Mouse (Mus musculus) CH12.LX (cell line): ENCODE data around the gene Thsd7b. TPM values are rescaled to one million over a fixed set of nuclear protein-coding genes. Genes with fewer than 3 reads are reported as not detected.

ENCODE experiments used
- DNase-seq: peaks from one replicate; pipeline ENCODE4 v3.0.0-alpha.2; 2013; ENCODE audit errors: extremely low read depth
- H3K27ac ChIP-seq: 2 replicates; pipeline ENCODE4 v1.5.1; 2012; ENCODE audit warnings: low read depth, mild to moderate bottlenecking, control low read depth, moderate library complexity; ENCODE audit not compliant: insufficient read depth
- H3K27me3 ChIP-seq: replicated peaks from 2 replicates; pipeline ENCODE3; 2012; ENCODE audit warnings: inconsistent platforms
- H3K36me3 ChIP-seq, 2 experiments: replicated peaks in 1 of 2; 2 replicates each; pipeline versions ENCODE3 to v1.6.1; 2012; ENCODE audit warnings: inconsistent platforms in 1 of 2, low read length in 1 of 2, mild to moderate bottlenecking in 1 of 2, mixed read lengths in 1 of 2, moderate library complexity in 1 of 2; ENCODE audit not compliant: control insufficient read depth in 1 of 2, insufficient read depth in 1 of 2
- H3K4me1 ChIP-seq, 2 experiments: 2 replicates each; pipeline ENCODE4 v1.6.1; 2012; ENCODE audit warnings: inconsistent platforms in 1 of 2, moderate library complexity in 1 of 2; ENCODE audit not compliant: insufficient read depth in 2 of 2, control insufficient read depth in 1 of 2
- H3K4me2 ChIP-seq: 2 replicates; pipeline ENCODE4 v1.6.1; 2012; ENCODE audit warnings: low read depth, mild to moderate bottlenecking, control low read depth; ENCODE audit not compliant: poor library complexity, insufficient read depth, severe bottlenecking
- H3K4me3 ChIP-seq, 3 experiments: fragments of 150-350 bp in 1 of 3; sonication (generic) in 1 of 3; replicated peaks in 1 of 3; 2 replicates each; pipeline versions ENCODE3 to v1.5.1; 2011 to 2012; ENCODE audit warnings: low read depth in 2 of 3, low read length in 2 of 3, mild to moderate bottlenecking in 2 of 3, moderate library complexity in 2 of 3, control low read depth in 1 of 3, improper control_type of control experiment in 1 of 3, inconsistent platforms in 1 of 3, mixed read lengths in 1 of 3; ENCODE audit not compliant: poor library complexity in 1 of 3
- H3K79me2 ChIP-seq: replicated peaks from 2 replicates; pipeline ENCODE4 v1.6.1; 2012; ENCODE audit warnings: mild to moderate bottlenecking, moderate library complexity; ENCODE audit not compliant: control insufficient read depth, poor library complexity, insufficient read depth, severe bottlenecking; ENCODE audit errors: extremely low read depth
- H3K9ac ChIP-seq: 2 replicates; pipeline ENCODE4 v1.6.1; 2012; ENCODE audit warnings: low read depth, mild to moderate bottlenecking, control low read depth, moderate library complexity; ENCODE audit not compliant: insufficient read depth
- H3K9me3 ChIP-seq: replicated peaks from 2 replicates; pipeline ENCODE3; 2012; ENCODE audit warnings: low read length, inconsistent platforms, mixed read lengths
- BHLHE40 ChIP-seq: IDR thresholded peaks from 2 replicates; pipeline ENCODE4 v1.6.1; 2011; ENCODE audit warnings: mild to moderate bottlenecking, low read depth, low read length, improper control_type of control experiment
- CHD2 ChIP-seq: IDR thresholded peaks from 2 replicates; pipeline ENCODE4 v1.6.1; 2011; ENCODE audit warnings: low read length, improper control_type of control experiment
- E2F4 ChIP-seq: IDR thresholded peaks from 2 replicates; pipeline ENCODE4 v1.6.1; 2011; ENCODE audit warnings: low read depth, low read length, improper control_type of control experiment; ENCODE audit not compliant: insufficient replicate concordance
- ELF1 ChIP-seq: IDR thresholded peaks from 2 replicates; pipeline ENCODE4 v1.6.1; 2014; ENCODE audit warnings: low read depth, mild to moderate bottlenecking, inconsistent platforms, low read length, improper control_type of control experiment
- EP300 ChIP-seq: IDR thresholded peaks from 2 replicates; pipeline ENCODE4 v1.6.1; 2011; ENCODE audit warnings: low read length, improper control_type of control experiment
- ETS1 ChIP-seq: conservative IDR thresholded peaks from 2 replicates; pipeline ENCODE4 v1.6.1; 2012; ENCODE audit warnings: low read depth, mild to moderate bottlenecking, inconsistent platforms, low read length, improper control_type of control experiment, moderate library complexity
- IRF4 ChIP-seq: IDR thresholded peaks from 2 replicates; pipeline ENCODE4 v1.6.1; 2014; ENCODE audit warnings: low read depth, mild to moderate bottlenecking, inconsistent platforms, low read length, improper control_type of control experiment
- JUN ChIP-seq: IDR thresholded peaks from 2 replicates; pipeline ENCODE4 v1.6.1; 2011; ENCODE audit warnings: low read depth, mild to moderate bottlenecking, low read length, improper control_type of control experiment, moderate library complexity; ENCODE audit not compliant: insufficient read depth
- JUND ChIP-seq: conservative IDR thresholded peaks from 2 replicates; pipeline ENCODE4 v1.6.1; 2011; ENCODE audit warnings: low read depth, low read length, improper control_type of control experiment
- MAZ ChIP-seq: IDR thresholded peaks from 2 replicates; pipeline ENCODE4 v1.6.1; 2012; ENCODE audit warnings: low read depth, mild to moderate bottlenecking, inconsistent platforms, low read length, improper control_type of control experiment, moderate library complexity
- MEF2A ChIP-seq: IDR thresholded peaks from 2 replicates; pipeline ENCODE4 v1.6.1; 2014; ENCODE audit warnings: low read depth, mild to moderate bottlenecking, inconsistent platforms, low read length, improper control_type of control experiment, borderline replicate concordance
- MXI1 ChIP-seq: IDR thresholded peaks from 2 replicates; pipeline ENCODE4 v1.6.1; 2011; ENCODE audit warnings: mild to moderate bottlenecking, low read depth, low read length, improper control_type of control experiment
- MYC ChIP-seq: IDR thresholded peaks from 2 replicates; pipeline ENCODE4 v1.6.1; 2011; ENCODE audit warnings: low read depth, mild to moderate bottlenecking, improper control_type of control experiment, low read length
- NELFE ChIP-seq: IDR thresholded peaks from 2 replicates; pipeline ENCODE4 v1.6.1; 2011; ENCODE audit warnings: low read depth, low read length, improper control_type of control experiment
- NRF1 ChIP-seq: IDR thresholded peaks from 2 replicates; pipeline ENCODE4 v1.6.1; 2014; ENCODE audit warnings: low read depth, mild to moderate bottlenecking, inconsistent platforms, low read length, improper control_type of control experiment, moderate library complexity
- PAX5 ChIP-seq: IDR thresholded peaks from 2 replicates; pipeline ENCODE4 v1.6.1; 2012; ENCODE audit warnings: low read length, inconsistent platforms, mixed read lengths
- RAD21 ChIP-seq: IDR thresholded peaks from 2 replicates; pipeline ENCODE4 v1.6.1; 2011; ENCODE audit warnings: low read depth, mild to moderate bottlenecking, low read length, improper control_type of control experiment, moderate library complexity
- SIN3A ChIP-seq: IDR thresholded peaks from 2 replicates; pipeline ENCODE4 v1.6.1; 2012; ENCODE audit warnings: low read length, improper control_type of control experiment, inconsistent platforms
- SMC3 ChIP-seq: IDR thresholded peaks from 2 replicates; pipeline ENCODE4 v1.6.1; 2011; ENCODE audit warnings: low read depth, low read length, improper control_type of control experiment
- TBP ChIP-seq: conservative IDR thresholded peaks from 2 replicates; pipeline ENCODE4 v1.6.1; 2011; ENCODE audit warnings: low read depth, low read length, improper control_type of control experiment
- TCF12 ChIP-seq: IDR thresholded peaks from 2 replicates; pipeline ENCODE4 v1.6.1; 2014; ENCODE audit warnings: low read depth, mild to moderate bottlenecking, inconsistent platforms, low read length, improper control_type of control experiment
- UBTF ChIP-seq: IDR thresholded peaks from 2 replicates; pipeline ENCODE4 v1.6.1; 2012; ENCODE audit warnings: low read depth, mild to moderate bottlenecking, inconsistent platforms, low read length, improper control_type of control experiment, moderate library complexity
- USF2 ChIP-seq: conservative IDR thresholded peaks from 2 replicates; pipeline ENCODE4 v1.6.1; 2011; ENCODE audit warnings: low read depth, low read length, improper control_type of control experiment
- ZC3H11A ChIP-seq: IDR thresholded peaks from 2 replicates; pipeline ENCODE4 v1.6.1; 2012; ENCODE audit warnings: low read depth, mild to moderate bottlenecking, inconsistent platforms, low read length, improper control_type of control experiment
- ZKSCAN1 ChIP-seq: IDR thresholded peaks from 2 replicates; pipeline ENCODE4 v1.6.1; 2012; ENCODE audit warnings: low read depth, inconsistent platforms, low read length, improper control_type of control experiment, borderline replicate concordance
- ZMIZ1 ChIP-seq: IDR thresholded peaks from 2 replicates; pipeline ENCODE4 v1.6.1; 2012; ENCODE audit warnings: low read depth, mild to moderate bottlenecking, inconsistent platforms, low read length, improper control_type of control experiment
- dilution Hi-C: fragments of 300-500 bp; cut with MboI; formaldehyde crosslinking; loops from 2 replicates; pipeline ENCODE4 v1.14.3; 2020; ENCODE audit warnings: low sequenced_read_pairs; ENCODE audit not compliant: extremely low pct_unique_long_range_greater_than_20kb, extremely low pct_ligation_motif_present
- in situ Hi-C: fragments of 300-500 bp; cut with MboI; formaldehyde crosslinking; loops from 3 replicates; pipeline ENCODE4 v1.14.3; 2019; ENCODE audit warnings: low sequenced_read_pairs, low pct_ligation_motif_present, low pct_unique_long_range_greater_than_20kb, mixed read lengths
- polyA plus RNA-seq: library from polyadenylated mRNA; unstranded; fragments of >175 nt; gene quantifications from 2 replicates; pipeline ENCODE4 v1.2.1, GENCODE M21; 2012; ENCODE audit warnings: low read depth; ENCODE audit not compliant: insufficient read length
- total RNA-seq, 2 experiments: library from RNA; depleted of rRNA; stranded (reverse); fragments of 300-350 nt in 1 of 2; fragments of >200 nt in 1 of 2; gene quantifications; 2 replicates each; pipeline ENCODE4 v1.2.3; 2012 to 2014

The Thsd7b gene
- total and polyA plus RNA-seq, 3 experiments, result not detected

DNA sequence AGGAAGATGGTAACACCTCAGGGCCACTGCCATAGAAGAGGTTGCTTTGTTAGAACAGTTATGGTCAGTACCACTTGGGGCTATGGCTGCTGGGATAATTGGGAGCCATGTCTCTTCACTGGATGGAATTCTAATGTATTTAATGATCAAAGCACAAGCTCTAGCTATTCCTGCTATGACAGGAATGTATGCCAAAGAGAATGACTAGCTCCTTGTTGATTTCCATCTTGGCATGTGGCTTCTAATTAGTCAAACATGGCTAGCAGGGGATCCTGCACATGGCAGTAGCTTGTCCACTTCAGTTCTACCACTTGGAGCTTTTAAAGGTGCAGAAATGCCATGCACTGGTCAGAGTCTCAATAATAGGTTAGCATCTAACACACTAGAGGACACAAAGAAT lies 781.9 kb downstream of the Thsd7b start:
- no peaks in the 10 kb centered on the region for H3K27me3 ChIP-seq
- no peak overlapping the region for H3K9ac ChIP-seq
- no peaks in the 10 kb centered on the region for H3K4me1 ChIP-seq
- DNase-seq, result no peak
- no peaks in the 10 kb centered on the region for H3K9me3 ChIP-seq
- H3K27ac ChIP-seq, result no peak overlapping the region
- H3K36me3 ChIP-seq, result no peaks in the 10 kb centered on the region
- H3K4me3 ChIP-seq, result no peak overlapping the region
- dilution Hi-C loops, result no loop called here
- TF ChIP-seq SIN3A, result no peak
- no peak for TF ChIP-seq ETS1
- TF ChIP-seq NRF1, result no peak
- no peak for TF ChIP-seq ZC3H11A
- TF ChIP-seq NELFE, result no peak
- TF ChIP-seq CHD2, result no peak
- no peak for TF ChIP-seq BHLHE40
- TF ChIP-seq MEF2A, result no peak
- TF ChIP-seq MXI1, result no peak
- no peak for TF ChIP-seq IRF4
- TF ChIP-seq E2F4, result no peak
- no peak for TF ChIP-seq ZKSCAN1
- TF ChIP-seq JUND, result no peak
- no peak for TF ChIP-seq TBP
- no peak for TF ChIP-seq ZMIZ1
- no peak for TF ChIP-seq MAZ
- TF ChIP-seq USF2, result no peak
- TF ChIP-seq SMC3, result no peak
- TF ChIP-seq RAD21, result no peak
- TF ChIP-seq UBTF, result no peak
- no peaks in the 10 kb centered on the region for H3K79me2 ChIP-seq
- no peak overlapping the region for H3K4me2 ChIP-seq
- in situ Hi-C loops, result no loop called here

DNA sequence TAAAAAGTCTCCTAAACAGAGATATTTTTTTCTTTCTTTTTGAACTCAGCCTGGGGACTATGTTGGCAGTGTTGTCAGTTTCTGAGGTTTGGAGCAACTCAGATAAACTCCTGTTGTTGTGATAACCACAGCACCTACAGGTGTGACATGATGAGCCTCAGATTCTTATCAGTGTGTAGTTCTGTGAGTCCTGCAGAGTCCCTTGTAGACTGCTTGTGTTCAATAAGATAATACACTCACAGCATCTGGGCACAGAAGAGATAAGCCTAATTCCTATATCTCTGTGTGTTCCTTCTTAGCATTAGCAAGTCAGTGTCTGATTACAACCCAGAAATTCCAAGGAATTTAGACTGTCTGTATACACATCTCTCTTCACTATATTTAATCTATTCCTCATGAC lies 789.0 kb downstream of the Thsd7b start:
- DNase-seq, result no peak
- no peaks in the 10 kb centered on the region for H3K27me3 ChIP-seq
- in situ Hi-C loops, result no loop called here
- no peak overlapping the region for H3K9ac ChIP-seq
- no peak overlapping the region for H3K4me3 ChIP-seq
- no peak for TF ChIP-seq JUN
- no peak for TF ChIP-seq NRF1
- TF ChIP-seq SMC3, result no peak
- TF ChIP-seq JUND, result no peak
- TF ChIP-seq TCF12, result no peak
- TF ChIP-seq PAX5, result no peak
- no peak for TF ChIP-seq ZMIZ1
- TF ChIP-seq IRF4, result no peak
- TF ChIP-seq MAZ, result no peak
- TF ChIP-seq EP300, result no peak
- TF ChIP-seq MYC, result no peak
- no peak for TF ChIP-seq ZC3H11A
- no peak for TF ChIP-seq ELF1
- no peak for TF ChIP-seq BHLHE40
- dilution Hi-C loops, result no loop called here
- H3K4me1 ChIP-seq, result no peaks in the 10 kb centered on the region
- H3K27ac ChIP-seq, result no peak overlapping the region
- H3K9me3 ChIP-seq, result no peaks in the 10 kb centered on the region
- no peaks in the 10 kb centered on the region for H3K36me3 ChIP-seq
- H3K79me2 ChIP-seq, result no peaks in the 10 kb centered on the region
- no peak overlapping the region for H3K4me2 ChIP-seq
